8 mouse cellular contexts compared by ENCODE assay signal in genomic region chr7:141437178-141438120, GRCm38 (mm10). TPM values are rescaled to one million over a fixed set of nuclear protein-coding genes. Genes with fewer than 3 reads are reported as not detected.
DNase-seq lines count a peak whose midpoint lies in the region; ATAC-seq and TF ChIP-seq lines count a peak whose summit lies in the region.

Gene Slc25a22, minus strand, starts transcription at chr7:141437892.

- ATAC-seq in lung, postnatal 0 days: peak; percentile 86

- peak; percentile 83 for TF ChIP-seq CTCF in lung, postnatal 0 days (IDR thresholded peaks at IDR 0.05)

- peak within 1 kb of the TSS; percentile 36 for H3K9ac ChIP-seq in lung, postnatal 0 days (replicated peaks; ENCODE audit: low read depth)

- peak within 1 kb of the TSS; percentile 86 for H3K4me2 ChIP-seq in lung, postnatal 0 days (replicated peaks; ENCODE audit: low read depth, low read length)

- DNase-seq in R1 (ENCODE audit: low read depth, low spot score): peak; percentile 86
- peak; percentile 84 for DNase-seq in cerebellum, adult 8-10 months
- peak; percentile 74 for DNase-seq in forelimb bud, embryonic 11.5 days (ENCODE audit: low read depth, low spot score)
- DNase-seq in heart, postnatal 36 days: peak; percentile 82 to 89
- DNase-seq in layer of hippocampus, adult 8-10 months (ENCODE audit: low spot score in 2 of 2): peak; percentile 33 to 76
- DNase-seq in lung, postnatal 0 days (ENCODE audit: low spot score): peak; percentile 87
- peak; percentile 84 for DNase-seq in ovary, postnatal 36 days (ENCODE audit: low spot score)
- DNase-seq in thymus, postnatal 4 days: peak; percentile 94

- WGBS in lung, postnatal 0 days: 5% methylated on average over 52 of the region's 53 CpGs

- peak within 1 kb of the TSS; percentile 65 for H3K4me3 ChIP-seq in lung, postnatal 0 days (ENCODE audit: low read depth, low read length)

- H3K4me1 ChIP-seq in lung, postnatal 0 days (ENCODE audit: insufficient read depth, low read depth, low read length): peaks cover 20% of the 10 kb centered on the region

- 0 out of 2 replicates have a peak within 1 kb of the TSS, but pooled peaks have one; percentile 20 for H3K27ac ChIP-seq in lung, postnatal 0 days (ENCODE audit: low read length)

- no peaks in the 10 kb centered on the region for H3K27me3 ChIP-seq in lung, postnatal 0 days (replicated peaks; ENCODE audit: insufficient read depth, low read length)

- H3K9me3 ChIP-seq in lung, postnatal 0 days (ENCODE audit: low read length): no peaks in the 10 kb centered on the region

- no peaks in the 10 kb centered on the region for H3K36me3 ChIP-seq in lung, postnatal 0 days (ENCODE audit: insufficient read depth, low read length)

- intact Hi-C loops in heart, postnatal 36 days (cut with DNase I): loop anchor here (1.0 kb wide), 1 partner anchor 28 kb away; no protein-coding TSS in a partner anchor

- no peak for TF ChIP-seq EP300 in lung, postnatal 0 days (IDR thresholded peaks at IDR 0.05)

RNA-seq across cellular contexts. Expression of gene Slc25a22, which starts in this region (rescaled TPM):
- 10 to 100 TPM; 60.0 to 96.2 TPM for total RNA-seq in heart, postnatal 36 days (2021)
- total RNA-seq in layer of hippocampus, adult 8-10 months (2022): 100 to 1,000 TPM; 295 to 343 (median 318) TPM
- 9.8 and 12.3 TPM in 2 replicates for polyA plus RNA-seq in lung, postnatal 0 days (2015; fragmentation: Nextera tagmentation; extraction: Ambion mirVana)

Comparison
In these comparisons a context has a peak if more than half of its experiments do, and no peak if none do; other contexts are left out.
1. Peak in every context shown above with its lines: DNase-seq, ATAC-seq, H3K4me3 ChIP-seq and H3K27ac ChIP-seq.